Mouse (Mus musculus) neural tube, embryonic 11.5 days (tissue): ENCODE measurements at regions not wholly inside any gene's neighbourhood (a gene's known extent, or its start where the extent isn't known, plus 50 kb on each side); places are given as distances from the start of the nearest gene placed in this dataset.

ENCODE experiments used
- ATAC-seq: fragments of 200-750 bp; cut with Nextera tagmentation; 2 replicates; pipeline ENCODE4 v1.8.0; 2017; ENCODE audit warnings: moderate number of reproducible peaks, mild to moderate bottlenecking, moderate TSS enrichment, moderate library complexity; ENCODE audit not compliant: insufficient read depth, low FRiP score, low TSS enrichment
- DNase-seq: peaks from one replicate; pipeline ENCODE4 v3.0.0-alpha.2; 2015; ENCODE audit warnings: low spot score
- H3K27ac ChIP-seq: fragments of 300-500 bp; sonication (generic); 2 replicates; pipeline ENCODE4 v1.5.1; 2014; ENCODE audit warnings: low read depth, mild to moderate bottlenecking, low read length
- H3K27me3 ChIP-seq: fragments of 300-500 bp; sonication (generic); 2 replicates; pipeline ENCODE4 v1.6.1; 2014; ENCODE audit warnings: mild to moderate bottlenecking, low read length, mixed read lengths; ENCODE audit not compliant: control insufficient read depth, insufficient read depth
- H3K36me3 ChIP-seq: fragments of 300-500 bp; sonication (generic); 2 replicates; pipeline ENCODE4 v1.6.1; 2014; ENCODE audit warnings: mild to moderate bottlenecking, low read length, moderate library complexity, mixed read lengths; ENCODE audit not compliant: control insufficient read depth, insufficient read depth
- H3K4me1 ChIP-seq: fragments of 300-500 bp; sonication (generic); 2 replicates; pipeline ENCODE4 v1.6.1; 2014; ENCODE audit warnings: low read length, mixed read lengths; ENCODE audit not compliant: control insufficient read depth, insufficient read depth
- H3K4me2 ChIP-seq: fragments of 300-500 bp; sonication (generic); 2 replicates; pipeline ENCODE4 v1.6.1; 2014; ENCODE audit warnings: low read depth, mild to moderate bottlenecking, moderate library complexity
- H3K4me3 ChIP-seq: fragments of 300-500 bp; sonication (generic); 2 replicates; pipeline ENCODE4 v1.5.1; 2014; ENCODE audit warnings: low read depth, low read length
- H3K9ac ChIP-seq: fragments of 300-500 bp; sonication (generic); 2 replicates; pipeline ENCODE4 v1.6.1; 2014; ENCODE audit warnings: mild to moderate bottlenecking, low read length
- H3K9me3 ChIP-seq: fragments of 300-500 bp; sonication (generic); 2 replicates; pipeline ENCODE4 v1.6.1; 2016; ENCODE audit warnings: low read length; ENCODE audit not compliant: control insufficient read depth
- WGBS: fragments of 180-500 bp; shearing (Covaris S2); extraction: QIAGEN DNeasy Blood & Tissue Kit; methylation state at CpG from one replicate; pipeline ENCODE4 v1.1.7; 2014; 5-methylcytosine and 5-hydroxymethylcytosine counted together

- no peaks in the 10 kb centered on the region for H3K9me3 ChIP-seq
- WGBS = 77% methylated on average over 8 of the region's 10 CpGs
- no peak for DNase-seq
These were observed 226.4 kb downstream of the Cbln4 start for GRCm38 (mm10) chr2:171816685-171817419.

GRCm38 (mm10) chr2:171812701-171813100 lies 230.6 kb downstream of the Cbln4 start:
- Histone ChIP-seq H3K27me3 (no peaks in the 10 kb centered on the region), H3K9me3 (no peaks in the 10 kb centered on the region), H3K4me3 (no peak overlapping the region), H3K9ac (no peak overlapping the region), H3K4me2 (no peak overlapping the region), H3K36me3 (no peaks in the 10 kb centered on the region), H3K4me1 (no peaks in the 10 kb centered on the region), H3K27ac (no peak overlapping the region)
- no peak for DNase-seq
- 80% methylated on average over 3 of the region's 3 CpGs for WGBS
- ATAC-seq = no peak

More at GRCm38 (mm10) chr2:171816685-171817419, 226.4 kb downstream of the Cbln4 start:
- Histone ChIP-seq H3K27me3 (no peaks in the 10 kb centered on the region), H3K36me3 (no peaks in the 10 kb centered on the region), H3K27ac (no peak overlapping the region), H3K4me1 (no peaks in the 10 kb centered on the region), H3K9ac (no peak overlapping the region), H3K4me2 (no peak overlapping the region), H3K4me3 (no peak overlapping the region)
- ATAC-seq = no peak

- DNase-seq = no peak
These were observed 237.9 kb downstream of the Cbln4 start for GRCm38 (mm10) chr2:171805376-171805775.

GRCm38 (mm10) chr2:171800511-171801268 lies 242.6 kb downstream of the Cbln4 start:
- no peak overlapping the region for H3K27ac ChIP-seq
- H3K9me3 ChIP-seq = no peaks in the 10 kb centered on the region
- H3K36me3 ChIP-seq = no peaks in the 10 kb centered on the region
- ATAC-seq (no peak), DNase-seq (no peak)
- H3K9ac ChIP-seq = no peak overlapping the region
- no peak overlapping the region for H3K4me2 ChIP-seq
- no peaks in the 10 kb centered on the region for H3K27me3 ChIP-seq
- H3K4me1 ChIP-seq = no peaks in the 10 kb centered on the region
- WGBS = 85% methylated on average over 10 of the region's 10 CpGs
- no peak overlapping the region for H3K4me3 ChIP-seq

More at GRCm38 (mm10) chr2:171805376-171805775, 237.9 kb downstream of the Cbln4 start:
- H3K36me3 ChIP-seq = no peaks in the 10 kb centered on the region
- no peak overlapping the region for H3K27ac ChIP-seq
- no peak overlapping the region for H3K4me3 ChIP-seq
- no peaks in the 10 kb centered on the region for H3K9me3 ChIP-seq
- no peak overlapping the region for H3K4me2 ChIP-seq
- WGBS = 70% methylated on average over 5 of the region's 5 CpGs
- no peak for ATAC-seq
- H3K9ac ChIP-seq = no peak overlapping the region
- H3K4me1 ChIP-seq = no peaks in the 10 kb centered on the region
- no peaks in the 10 kb centered on the region for H3K27me3 ChIP-seq

- no peak for DNase-seq
- ATAC-seq = no peak
- WGBS = 71% methylated on average over 9 of the region's 9 CpGs
- H3K9me3 ChIP-seq = no peaks in the 10 kb centered on the region
- no peak overlapping the region for H3K27ac ChIP-seq
- H3K9ac ChIP-seq = no peak overlapping the region
- H3K36me3 ChIP-seq = no peaks in the 10 kb centered on the region
- H3K4me3 ChIP-seq = no peak overlapping the region
- no peaks in the 10 kb centered on the region for H3K4me1 ChIP-seq
- H3K4me2 ChIP-seq = no peak overlapping the region
- H3K27me3 ChIP-seq = no peaks in the 10 kb centered on the region
These were observed 243.9 kb downstream of the Cbln4 start for GRCm38 (mm10) chr2:171799351-171799750.

GRCm38 (mm10) chr2:171790686-171791085 lies 252.6 kb downstream of the Cbln4 start:
- Histone ChIP-seq H3K4me2 (no peak overlapping the region), H3K9ac (no peak overlapping the region), H3K9me3 (no peaks in the 10 kb centered on the region), H3K36me3 (no peaks in the 10 kb centered on the region), H3K4me3 (no peak overlapping the region), H3K4me1 (no peaks in the 10 kb centered on the region), H3K27me3 (no peaks in the 10 kb centered on the region), H3K27ac (no peak overlapping the region)
- WGBS = 62% methylated on average over 9 of the region's 9 CpGs
- no peak for ATAC-seq
- no peak for DNase-seq

- Histone ChIP-seq H3K4me3 (no peak overlapping the region), H3K9me3 (no peaks in the 10 kb centered on the region), H3K27ac (no peak overlapping the region), H3K4me2 (no peak overlapping the region), H3K27me3 (no peaks in the 10 kb centered on the region), H3K4me1 (no peaks in the 10 kb centered on the region), H3K9ac (no peak overlapping the region), H3K36me3 (no peaks in the 10 kb centered on the region)
- no peak for DNase-seq
- 88% methylated on average over 7 of the region's 7 CpGs for WGBS
- no peak for ATAC-seq
These were observed 276.9 kb downstream of the Cbln4 start for GRCm38 (mm10) chr2:171766193-171766930.

- H3K4me1 ChIP-seq = no peaks in the 10 kb centered on the region
- H3K36me3 ChIP-seq = no peaks in the 10 kb centered on the region
- no peak overlapping the region for H3K4me2 ChIP-seq
- DNase-seq (no peak), ATAC-seq (no peak)
- no peaks in the 10 kb centered on the region for H3K27me3 ChIP-seq
- WGBS = 85% methylated on average over 4 of the region's 4 CpGs
- H3K4me3 ChIP-seq = no peak overlapping the region
- no peak overlapping the region for H3K27ac ChIP-seq
- H3K9ac ChIP-seq = no peak overlapping the region
- no peaks in the 10 kb centered on the region for H3K9me3 ChIP-seq
These were observed 278.2 kb downstream of the Cbln4 start for GRCm38 (mm10) chr2:171765071-171765470.
